Mouse (Mus musculus): ENCODE data around the gene Inhbe. TPM values are rescaled to one million over a fixed set of nuclear protein-coding genes. Genes with fewer than 3 reads are reported as not detected.
"Not testable (repeated sequence)": the region's sequence is repeated elsewhere in the genome, so short reads cannot be mapped to it uniquely, and the experiment has no call there.

The Inhbe gene
- total RNA-seq, 2 experiments from 2014 or later: not detected

DNA sequence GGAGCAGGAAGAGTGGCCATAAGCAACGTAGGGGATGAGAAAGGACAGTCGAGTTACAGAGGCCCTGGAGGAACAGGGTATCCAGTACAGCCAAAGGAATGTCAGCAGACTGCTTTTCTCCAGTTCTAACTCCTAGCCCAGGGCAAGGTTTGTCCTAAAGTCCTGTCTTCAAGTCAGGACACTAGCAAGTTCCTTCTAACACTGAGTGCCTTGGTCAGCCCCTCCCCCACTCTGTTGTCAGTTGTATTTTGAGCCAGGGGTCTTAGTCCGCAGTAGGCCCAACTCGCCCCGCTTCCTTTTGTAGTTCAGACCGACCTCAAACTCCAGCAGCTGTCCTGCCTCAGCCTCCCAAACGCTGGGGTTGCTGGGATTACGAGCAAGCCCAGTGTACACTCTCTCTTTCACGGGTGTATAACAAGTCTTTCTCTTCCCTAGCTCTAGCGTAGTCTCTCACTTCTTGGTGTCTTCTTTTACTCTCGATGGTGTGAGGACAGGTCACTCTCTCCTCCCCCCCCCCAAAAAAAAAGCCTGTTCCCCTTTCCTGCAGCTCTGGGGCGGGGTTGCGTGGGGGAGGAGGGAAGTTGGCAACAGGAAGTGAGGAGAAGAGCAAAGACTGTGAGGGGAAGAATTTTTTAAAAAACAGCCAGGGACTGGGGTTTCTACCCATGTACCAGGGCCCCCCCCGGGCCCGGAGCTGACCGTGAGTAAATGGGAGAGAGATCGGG is 30.9 kb downstream of the Inhbe start:
- no peak for DNase-seq (ENCODE audit: low spot score)

DNA sequence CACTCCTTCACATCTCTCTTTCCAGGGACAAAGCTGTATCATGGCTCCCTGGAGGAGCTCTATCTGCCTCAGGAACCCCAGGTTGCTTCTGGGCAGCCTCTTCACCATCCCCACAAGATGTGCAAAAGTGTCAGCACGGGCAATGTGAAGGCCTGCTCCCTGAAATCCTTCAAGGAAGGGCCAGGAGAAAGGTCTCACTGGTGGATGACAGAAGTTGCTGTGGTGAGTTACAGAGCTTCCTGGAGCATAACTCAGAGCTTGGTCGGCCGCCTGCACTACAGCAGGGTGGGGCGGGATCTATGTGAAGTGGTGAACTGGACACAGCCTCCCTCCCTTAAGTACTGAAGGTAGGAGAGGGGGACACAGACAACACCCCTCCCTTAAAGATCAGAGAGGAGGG is 31.5 kb downstream of the Inhbe start:
- no peak for DNase-seq (ENCODE audit: low spot score)

DNA sequence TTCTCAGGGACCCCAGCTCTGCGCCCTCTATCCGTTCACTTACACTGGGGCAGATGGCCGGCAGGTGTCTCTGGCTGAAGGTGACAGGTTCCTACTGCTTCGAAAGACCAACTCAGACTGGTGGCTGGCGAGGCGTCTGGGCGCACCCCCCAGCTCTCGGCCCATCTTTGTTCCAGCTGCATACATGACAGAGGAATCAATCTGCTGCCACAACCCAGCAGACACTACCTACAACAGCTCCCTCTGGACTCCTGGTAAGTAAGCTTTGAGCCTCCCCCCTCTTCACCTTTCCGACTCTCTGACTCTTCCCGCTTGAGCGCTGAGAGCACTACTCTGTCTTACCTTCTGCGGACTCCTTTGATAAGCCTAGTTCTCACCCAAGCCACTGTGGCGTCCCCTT is 32.0 kb downstream of the Inhbe start:
- DNase-seq (ENCODE audit: low spot score): no peak

DNA sequence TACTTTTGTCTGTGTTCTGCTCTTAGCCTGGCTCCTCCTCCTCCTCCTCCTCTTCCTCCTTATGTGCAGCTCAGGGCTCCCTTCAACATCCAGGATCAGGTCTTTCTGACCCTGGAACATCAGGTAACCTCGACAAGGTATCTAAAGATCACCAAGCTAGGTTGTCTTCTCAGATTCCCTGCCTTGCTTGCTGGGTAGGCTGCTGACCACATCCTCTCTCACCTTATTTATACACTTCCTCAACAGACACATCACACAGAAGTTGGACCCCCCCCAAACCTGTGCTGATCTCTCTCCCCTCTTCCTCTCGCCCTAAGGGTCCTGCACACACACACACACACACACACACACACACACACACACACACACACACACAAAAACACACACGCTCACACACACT is 32.6 kb downstream of the Inhbe start, which contains the start of gene Arhgap9:
Arhgap9 (plus strand) TSS at position 344 of the 400 bp plus-strand sequence.
- no peak for DNase-seq (ENCODE audit: low spot score)

DNA sequence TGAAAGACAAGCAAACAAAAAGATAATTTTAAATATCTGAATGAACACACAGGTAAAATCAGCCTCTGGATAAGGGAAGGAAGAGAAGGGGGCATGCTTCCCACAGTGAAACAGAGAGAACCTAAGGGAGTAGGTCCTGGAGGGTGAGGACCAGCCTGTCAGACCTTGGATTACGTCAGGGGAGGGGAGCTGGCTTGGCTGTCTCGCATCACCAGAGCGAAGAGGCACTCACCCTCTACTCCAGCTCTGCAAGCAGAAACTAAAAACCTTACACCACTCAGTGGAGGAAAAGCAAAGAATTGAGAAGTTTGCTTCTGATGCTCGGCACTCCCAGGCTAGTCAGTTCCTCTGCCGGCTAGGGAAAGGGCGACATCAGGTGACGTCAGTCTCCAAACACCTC is 34.2 kb downstream of the Inhbe start:
- no peak for DNase-seq (ENCODE audit: low spot score)

DNA sequence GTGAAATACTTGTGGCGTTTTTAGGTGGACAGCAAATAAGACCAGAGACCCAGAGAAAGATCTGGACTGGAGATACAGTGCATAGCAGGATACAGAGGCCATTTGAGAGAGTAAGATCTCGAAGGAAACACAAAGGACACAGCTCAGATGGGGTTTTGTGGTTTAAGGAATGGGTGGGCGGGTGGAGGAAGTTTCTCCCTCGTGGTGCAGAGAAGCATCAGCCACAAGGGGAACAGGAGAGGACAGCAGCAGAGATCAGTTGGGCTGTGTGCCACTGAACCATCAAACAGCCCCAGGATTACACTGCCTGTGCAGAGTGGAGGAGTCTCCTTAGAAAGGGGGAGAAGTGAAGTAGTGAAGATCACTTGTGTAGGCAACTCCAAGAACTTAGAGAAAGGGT is 36.2 kb downstream of the Inhbe start:
- DNase-seq (ENCODE audit: low spot score): no peak

DNA sequence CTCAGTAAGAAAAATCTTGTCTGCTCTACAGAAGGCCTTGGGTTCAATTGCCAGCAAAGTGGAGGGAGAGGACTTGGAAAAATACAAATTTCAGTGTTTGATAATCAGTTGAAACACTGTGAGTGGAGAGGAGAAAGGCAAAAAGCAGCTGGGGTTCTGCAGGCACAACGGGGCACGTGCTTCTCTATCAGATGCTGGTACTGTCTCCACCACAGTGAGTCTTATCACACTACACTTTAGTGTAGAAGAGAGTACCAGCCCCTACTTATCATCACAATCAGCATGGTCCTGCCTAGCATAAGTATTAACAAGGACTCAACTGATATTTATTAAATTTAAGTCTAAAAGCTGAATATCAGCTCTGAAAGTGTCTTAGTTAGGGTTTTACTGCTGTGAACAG is 36.9 kb downstream of the Inhbe start:
- DNase-seq (ENCODE audit: low spot score): no peak

DNA sequence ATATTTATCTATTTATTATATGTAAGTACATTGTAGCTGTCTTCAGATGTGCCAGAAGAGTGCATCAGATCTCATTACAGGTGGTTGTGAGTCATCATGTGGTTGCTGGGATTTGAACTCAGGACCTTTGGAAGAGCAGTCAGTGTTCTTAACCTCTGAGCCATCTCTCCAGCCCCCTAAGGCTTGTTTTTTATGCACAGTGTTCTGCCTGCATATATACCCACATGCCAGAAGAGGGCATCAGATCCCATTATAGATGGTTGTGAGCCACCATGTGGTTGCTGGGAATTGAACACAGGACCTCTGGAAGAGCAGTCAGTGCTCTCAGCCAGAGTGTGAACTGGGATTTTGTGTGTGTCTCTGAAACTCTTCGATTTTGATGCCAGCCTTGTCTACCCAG is 39.3 kb downstream of the Inhbe start:
- DNase-seq (ENCODE audit: low spot score): not testable (repeated sequence)

DNA sequence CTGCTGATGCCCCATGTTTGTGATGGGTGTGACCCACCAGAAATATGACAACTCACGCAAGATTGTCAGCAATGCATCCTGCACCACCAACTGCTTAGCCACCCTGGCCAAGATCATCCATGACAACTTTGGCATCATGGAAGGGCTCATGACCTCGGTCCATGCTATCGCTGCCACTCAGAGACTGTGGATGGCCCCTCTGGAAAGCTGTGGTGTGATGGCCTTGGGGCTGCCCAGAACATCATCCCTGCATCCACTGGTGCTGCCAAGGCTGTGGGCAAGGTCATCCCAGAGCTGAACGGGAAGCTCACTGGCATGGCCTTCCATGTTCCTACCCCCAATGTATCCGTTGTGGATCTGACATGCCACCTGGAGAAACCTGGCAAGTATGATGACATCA is 40.7 kb downstream of the Inhbe start:
- not testable (repeated sequence) for DNase-seq (ENCODE audit: low spot score)

DNA sequence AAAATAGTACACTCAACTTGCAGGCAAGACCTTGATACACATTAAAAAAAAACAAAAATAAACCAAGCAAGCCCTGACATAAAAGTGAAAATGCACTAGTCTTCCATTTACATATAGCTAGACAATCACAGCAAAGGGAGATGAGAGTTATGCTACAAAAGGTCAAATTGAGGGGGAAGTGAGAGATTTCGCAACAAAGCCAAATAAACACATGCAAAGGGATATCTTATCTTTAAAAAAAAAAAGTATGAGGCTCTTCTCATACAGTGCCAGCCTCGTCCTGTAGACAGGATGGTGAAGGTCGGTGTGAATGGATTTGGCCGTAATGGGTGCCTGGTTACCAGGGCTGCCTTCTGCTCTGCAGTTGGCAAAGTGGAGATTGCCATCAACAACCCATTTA is 41.4 kb downstream of the Inhbe start:
- DNase-seq (ENCODE audit: low spot score): no peak

DNA sequence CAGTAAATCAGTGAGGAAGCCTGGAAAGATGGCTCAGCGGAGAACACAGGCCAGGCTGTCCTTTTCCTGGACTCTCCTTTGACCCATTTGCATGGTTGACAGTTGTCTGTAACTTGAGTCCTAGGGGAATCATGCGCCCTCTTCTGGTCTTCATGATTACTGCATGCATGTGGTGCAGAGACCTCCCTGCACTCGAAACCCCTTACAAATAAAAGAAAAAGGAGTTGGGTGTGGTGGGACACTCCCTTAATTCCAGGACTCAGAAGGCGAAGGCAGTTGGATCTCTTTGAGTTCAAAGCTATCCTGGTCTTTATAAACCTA is 41.9 kb downstream of the Inhbe start:
- DNase-seq (ENCODE audit: low spot score): peak; percentile 90

DNA sequence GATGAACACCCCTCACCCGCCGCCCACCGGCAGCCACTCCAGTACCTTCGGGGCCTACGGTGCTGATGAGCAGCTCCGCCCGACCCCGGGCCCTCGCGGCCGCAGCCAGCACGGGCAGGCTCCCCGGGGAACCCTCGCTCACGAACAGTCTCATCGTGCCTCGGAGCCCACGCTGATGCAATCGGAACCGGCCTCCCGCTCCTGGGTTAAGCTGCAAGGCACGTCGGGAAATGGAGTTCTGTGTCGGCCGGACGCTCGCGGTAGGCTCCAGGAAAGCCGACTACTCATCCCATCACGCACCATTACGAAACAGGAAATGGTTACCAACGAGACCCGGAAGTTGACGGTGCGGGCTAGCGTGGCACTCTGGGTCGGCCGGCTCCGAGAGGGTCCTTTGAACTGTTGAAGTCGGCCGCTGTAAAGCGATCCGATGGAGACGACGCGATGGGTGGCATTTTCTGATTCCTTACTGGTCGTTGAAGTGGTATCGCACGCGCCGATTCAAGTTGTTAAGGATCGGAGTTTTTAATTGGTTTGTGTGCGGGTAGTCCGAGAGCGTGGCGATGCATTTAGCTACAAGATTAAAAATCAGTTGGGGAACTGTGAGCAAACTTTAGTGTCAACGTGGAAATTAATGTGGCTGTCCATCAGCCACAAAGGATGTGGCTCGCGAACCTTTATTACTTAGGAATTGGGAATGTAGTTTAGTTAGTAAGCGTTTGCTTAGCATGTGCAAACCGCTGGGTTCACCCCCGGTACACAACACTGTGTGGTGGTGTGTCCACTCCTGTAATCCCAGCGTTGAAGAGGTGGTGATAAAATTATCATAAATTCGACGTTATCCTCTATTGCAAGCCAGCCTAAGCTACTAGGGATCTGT is 42.5 kb downstream of the Inhbe start, which contains the start of gene Mars:
Mars (minus strand) TSS at position 311 of the 880 bp plus-strand sequence.
- DNase-seq (ENCODE audit: low spot score): peak; percentile 96

DNA sequence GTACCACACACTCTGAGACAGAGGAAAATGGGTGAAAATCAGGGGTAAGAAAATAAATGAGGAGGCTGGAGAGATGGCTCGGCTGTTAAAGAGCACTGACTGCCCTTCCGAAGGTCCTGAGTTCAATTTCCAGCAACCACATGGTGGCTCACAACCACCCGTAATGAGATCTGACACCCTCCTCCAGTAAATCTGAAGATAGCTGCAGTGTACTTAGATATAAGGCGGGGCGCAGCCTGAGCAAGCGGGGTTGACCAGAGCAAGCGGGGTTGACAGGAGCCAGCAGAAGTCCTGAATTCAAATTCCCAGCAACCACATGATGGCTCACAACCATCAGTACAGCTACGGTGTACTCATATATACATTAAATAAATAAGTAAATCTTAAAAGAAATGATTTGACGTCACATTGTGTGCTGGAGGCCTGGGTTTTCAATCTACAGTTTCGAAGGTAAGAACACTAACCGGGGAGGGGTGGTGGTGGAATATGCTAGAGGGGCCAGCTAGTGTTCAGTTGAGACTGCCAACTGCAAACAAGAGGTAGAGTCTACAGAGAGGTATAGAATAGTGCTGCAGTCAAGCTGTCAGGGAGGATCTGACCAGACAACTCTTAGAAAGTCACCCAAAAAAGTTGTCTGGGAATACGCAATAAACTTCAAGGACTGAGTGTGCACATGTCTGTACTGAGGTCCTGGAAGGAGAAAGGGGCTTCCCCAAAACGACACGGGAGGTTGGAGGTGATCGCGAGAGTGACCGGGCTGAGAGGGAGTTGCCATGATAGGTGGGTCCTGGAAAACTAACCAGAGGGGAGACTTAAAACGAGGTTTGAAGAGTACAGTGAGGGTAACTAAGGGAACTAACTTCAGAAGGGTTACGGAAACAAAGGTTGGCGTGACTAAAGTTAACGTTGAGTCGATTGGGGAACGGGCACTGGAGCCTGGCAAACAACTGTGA is 43.4 kb downstream of the Inhbe start:
- DNase-seq (ENCODE audit: low spot score): no peak

DNA sequence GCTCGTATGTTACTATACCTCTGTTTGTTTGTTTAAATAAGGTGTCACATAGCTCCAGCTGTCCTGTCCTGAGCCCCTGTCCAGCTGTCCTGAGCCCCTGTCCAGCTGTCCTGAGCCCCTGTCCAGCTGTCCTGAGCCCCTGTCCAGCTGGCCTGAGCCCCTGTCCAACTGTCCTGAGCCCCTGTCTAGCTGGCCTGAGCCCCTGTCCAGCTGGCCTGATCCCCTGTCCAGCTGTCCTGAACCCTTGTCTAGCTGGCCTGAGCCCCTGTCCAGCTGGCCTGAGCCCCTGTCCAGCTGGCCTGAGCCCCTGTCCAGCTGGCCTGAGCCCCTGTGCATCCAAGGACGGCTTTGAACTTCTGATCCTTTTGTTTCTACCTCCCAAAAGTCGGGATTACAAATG is 45.0 kb downstream of the Inhbe start:
- not testable (repeated sequence) for DNase-seq (ENCODE audit: low spot score)

DNA sequence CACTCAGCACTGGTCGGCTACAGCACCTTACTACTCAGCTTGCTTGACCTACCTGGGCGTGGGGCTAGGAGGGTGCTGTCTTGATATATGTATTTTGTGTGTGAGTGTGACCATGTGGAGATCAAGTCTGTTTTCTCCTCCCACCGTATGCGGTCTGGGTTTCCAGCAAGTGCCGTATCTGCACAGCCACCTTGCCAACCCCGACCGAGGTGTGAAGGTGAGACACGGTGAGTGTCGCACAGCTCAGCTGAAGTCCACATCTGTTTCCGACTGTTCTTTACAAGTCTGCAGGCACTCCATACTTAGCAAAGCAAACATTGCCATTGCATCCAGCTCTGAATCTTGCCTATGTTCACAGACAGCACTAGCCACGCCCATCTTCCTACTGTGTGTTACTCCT is 51.1 kb downstream of the Inhbe start:
- no peak for DNase-seq (ENCODE audit: low spot score)

DNA sequence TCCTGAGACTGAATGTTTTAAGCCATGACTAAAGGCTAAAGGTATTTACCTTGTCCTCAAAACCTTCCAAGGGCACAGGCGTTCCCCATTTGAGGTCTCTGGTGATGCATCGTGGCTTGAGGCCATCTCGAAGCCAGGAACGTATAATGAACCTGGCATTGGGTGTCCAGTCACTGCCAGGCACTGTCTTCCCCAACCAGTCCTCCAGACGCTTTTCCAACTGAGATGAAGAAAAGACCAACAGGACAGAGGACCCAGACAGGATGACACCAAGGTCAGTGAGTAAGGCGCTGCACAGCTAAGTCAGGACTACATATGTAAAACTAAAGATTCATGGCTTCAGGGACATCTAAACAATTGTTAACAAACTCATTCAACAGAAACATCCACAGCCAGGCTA is 53.9 kb downstream of the Inhbe start:
- DNase-seq (ENCODE audit: low spot score): no peak

Other genes with a start within 250 kb of the Inhbe start
- 10 to 100 TPM; 11.3 to 13.5 TPM for gene Os9, start 233.3 kb downstream of the Inhbe start, total RNA-seq (2021)
- under 1 TPM; 0.39 to 0.93 TPM for gene B4galnt1, start 189.2 kb downstream of the Inhbe start, total RNA-seq (2021)
- 1 to 10 TPM; 1.6 to 2.9 TPM for gene Slc26a10, start 173.8 kb downstream of the Inhbe start, total RNA-seq (2021)
- gene Arhgef25, start 164.3 kb downstream of the Inhbe start, total RNA-seq (2021): 1 to 10 TPM; 7.4 to 9.5 TPM
- 10 to 100 TPM; 20.0 to 27.3 TPM for gene Dtx3, start 158.7 kb downstream of the Inhbe start, total RNA-seq (2021)
- gene Pip4k2c, start 142.8 kb downstream of the Inhbe start, total RNA-seq (2021): 1 to 10 TPM; 7.4 to 8.2 TPM
- gene Kif5a, start 91.1 kb downstream of the Inhbe start, total RNA-seq (2021): under 1 TPM; 0.21 to 0.37 TPM
- gene Dctn2, start 88.0 kb downstream of the Inhbe start, total RNA-seq (2021): 10 to 100 TPM; 96.1 to 97.2 TPM
- gene Mbd6, start 65.4 kb downstream of the Inhbe start, total RNA-seq (2021): 10 to 100 TPM; 14.6 to 15.7 TPM
- gene Mars, start 42.6 kb downstream of the Inhbe start, total RNA-seq (2021): 10 to 100 TPM; 67.5 to 68.8 TPM
- under 1 TPM; 0.46 to 0.83 TPM for gene Arhgap9, start 32.4 kb downstream of the Inhbe start, total RNA-seq (2021)
- under 1 TPM; 0.41 to 0.74 TPM for gene Gli1, start 12.4 kb downstream of the Inhbe start, total RNA-seq (2021)
- not detected for gene Inhbc, start 16.0 kb upstream of the Inhbe start, total RNA-seq (2021)
- 100 to 1,000 TPM; 133 to 135 TPM for gene R3hdm2, start 25.9 kb upstream of the Inhbe start, total RNA-seq (2021)
- 100 to 1,000 TPM; 381 to 402 TPM for gene Stac3, start 147.3 kb upstream of the Inhbe start, total RNA-seq (2021)
- 10 to 100 TPM; 10.1 to 13.7 TPM for gene Ndufa4l2, start 160.6 kb upstream of the Inhbe start, total RNA-seq (2021)
- 10 to 100 TPM; 25.8 to 25.9 TPM for gene Shmt2, start 168.0 kb upstream of the Inhbe start, total RNA-seq (2021)
- gene Nxph4, start 180.1 kb upstream of the Inhbe start, total RNA-seq (2021): under 1 TPM; 0.14 to 0.36 TPM